ENCODE assay signal across 9 mouse cellular contexts in the genomic region with DNA sequence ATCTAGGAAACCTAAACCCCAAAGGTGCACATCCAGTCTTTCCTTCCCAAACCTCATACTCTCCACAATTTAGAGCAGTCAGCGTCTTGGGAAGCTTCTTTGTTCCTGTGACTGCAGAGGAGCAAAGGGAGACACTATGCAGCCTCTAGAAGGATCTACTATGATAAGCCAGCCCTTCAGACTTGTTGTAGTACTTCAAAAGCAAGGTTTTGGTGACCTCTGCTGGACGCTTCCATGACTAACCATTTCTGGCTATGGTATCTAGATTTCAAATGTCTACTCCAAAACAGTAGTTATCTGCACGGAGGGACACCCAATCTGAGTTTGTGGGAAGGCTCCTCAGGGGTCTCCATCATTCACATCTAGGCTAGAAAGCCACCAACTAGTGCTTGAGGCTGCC. TPM values are rescaled to one million over a fixed set of nuclear protein-coding genes. Genes with fewer than 3 reads are reported as not detected.
DNase-seq lines count a peak whose midpoint lies in the region; ATAC-seq and TF ChIP-seq lines count a peak whose summit lies in the region.
"Had no signal": no experiment of that assay in that cellular context is flagged by ENCODE, and none has a peak within 500 bp of the region (broad histone marks: within the 10 kb centered on the region; RNA-seq: fewer than 3 reads in every experiment).

No protein-coding gene starts in this region.

- no peak overlapping the region for H3K4me3 ChIP-seq in forebrain, postnatal 0 days (ENCODE audit: low read depth, low read length)
- no peak overlapping the region for H3K4me3 ChIP-seq in kidney, embryonic 14.5 days (ENCODE audit: low read length)
- H3K4me3 ChIP-seq in liver, embryonic 11.5 days (ENCODE audit: low read depth, low read length) = no peak overlapping the region
- H3K4me3 ChIP-seq: erythroblast, embryonic 14.5 days; megakaryocyte, embryonic 14.5 days had no signal

- H3K9me3 ChIP-seq in forebrain, postnatal 0 days (ENCODE audit: low read length) = no peaks in the 10 kb centered on the region
- peaks cover 13% of the 10 kb centered on the region; the same call in 1 of the 2 replicates for H3K9me3 ChIP-seq in kidney, embryonic 14.5 days (ENCODE audit: control insufficient read depth, low read length)
- no peaks in the 10 kb centered on the region for H3K9me3 ChIP-seq in liver, embryonic 11.5 days (ENCODE audit: control insufficient read depth, low read length)

- no peak overlapping the region for H3K4me2 ChIP-seq in forebrain, postnatal 0 days (ENCODE audit: low read depth)
- H3K4me2 ChIP-seq in kidney, embryonic 14.5 days (replicated peaks; ENCODE audit: low read depth, low read length) = no peak overlapping the region
- no peak overlapping the region for H3K4me2 ChIP-seq in liver, embryonic 11.5 days

- H3K4me1 ChIP-seq in forebrain, postnatal 0 days (ENCODE audit: insufficient read depth) = no peaks in the 10 kb centered on the region
- 0 out of 2 replicates have a peak, but pooled peaks cover 4% of the 10 kb centered on the region for H3K4me1 ChIP-seq in kidney, embryonic 14.5 days (ENCODE audit: control insufficient read depth, insufficient read depth, low read length)
- H3K4me1 ChIP-seq in liver, embryonic 11.5 days (replicated peaks; ENCODE audit: control insufficient read depth, insufficient read depth, low read length) = no peaks in the 10 kb centered on the region

- H3K27ac ChIP-seq in forebrain, postnatal 0 days (ENCODE audit: low read depth, low read length) = no peak overlapping the region
- H3K27ac ChIP-seq in kidney, embryonic 14.5 days (ENCODE audit: low read depth, low read length) = no peak overlapping the region
- H3K27ac ChIP-seq in liver, embryonic 11.5 days (ENCODE audit: low read depth, low read length) = no peak overlapping the region

- peak; percentile 78 for TF ChIP-seq CTCF in forebrain, postnatal 0 days (IDR thresholded peaks at IDR 0.05; ENCODE audit: low read depth)

- no peaks in the 10 kb centered on the region for H3K36me3 ChIP-seq in forebrain, postnatal 0 days (ENCODE audit: insufficient read depth)
- H3K36me3 ChIP-seq in kidney, embryonic 14.5 days (ENCODE audit: control insufficient read depth, insufficient read depth, low read length) = no peaks in the 10 kb centered on the region
- H3K36me3 ChIP-seq in liver, embryonic 11.5 days (ENCODE audit: control insufficient read depth, insufficient read depth, low read length) = no peaks in the 10 kb centered on the region

- WGBS in forebrain, postnatal 0 days = 15% methylated on average over 3 of the region's 3 CpGs
- 9% methylated on average over 3 of the region's 3 CpGs for WGBS in kidney, embryonic 14.5 days
- WGBS in liver, embryonic 11.5 days = 4% methylated on average over 3 of the region's 3 CpGs

- no peaks in the 10 kb centered on the region for H3K27me3 ChIP-seq in forebrain, postnatal 0 days (ENCODE audit: insufficient read depth, low read length)
- no peaks in the 10 kb centered on the region for H3K27me3 ChIP-seq in kidney, embryonic 14.5 days (ENCODE audit: control insufficient read depth, insufficient read depth, low read length)
- H3K27me3 ChIP-seq in liver, embryonic 11.5 days (replicated peaks; ENCODE audit: control insufficient read depth, insufficient read depth, low read length) = no peaks in the 10 kb centered on the region

- peak; percentile 43 for DNase-seq in right cerebral cortex, adult 18-20 months
- no peak for DNase-seq in right cerebral cortex, postnatal 25 days
- DNase-seq in brain, adult 2 months (ENCODE audit: low read depth, low spot score) = peak; percentile 88
- peak; percentile 84 for DNase-seq in forebrain, postnatal 0 days
- no peak for DNase-seq in liver, embryonic 11.5 days (ENCODE audit: low spot score)
- DNase-seq in right cerebral cortex, postnatal 4 days = peak; percentile 71

- peak; percentile 80 for ATAC-seq in forebrain, postnatal 0 days
- ATAC-seq in kidney, embryonic 14.5 days (ENCODE audit: low FRiP score, low TSS enrichment) = 0 out of 2 replicates have a peak, but pooled peaks have one; percentile 50
- peak; percentile 56; the same call in 1 of the 2 replicates for ATAC-seq in liver, embryonic 11.5 days (replicated peaks; ENCODE audit: low FRiP score)

- no peak overlapping the region for H3K9ac ChIP-seq in forebrain, postnatal 0 days
- no peak overlapping the region for H3K9ac ChIP-seq in kidney, embryonic 14.5 days (ENCODE audit: low read depth, low read length)
- H3K9ac ChIP-seq in liver, embryonic 11.5 days (ENCODE audit: low read depth, low read length) = no peak overlapping the region

RNA-seq across cellular contexts. Expression of a gene that starts 5.9 kb away (rescaled TPM):
- 0.08 TPM in 1 of 2 replicates, not detected in the other for total RNA-seq in forebrain, postnatal 0 days (2014; rRNA removed)
- polyA plus RNA-seq in forebrain, postnatal 0 days (2015; fragmentation: Nextera tagmentation; extraction: Ambion mirVana) = 0.06 TPM in 1 of 2 replicates, not detected in the other
- not detected in 2 replicates for polyA plus RNA-seq in kidney, embryonic 14.5 days (2014; fragmentation: Nextera tagmentation; extraction: Ambion mirVana)
- not detected in 2 replicates for polyA plus RNA-seq in liver, embryonic 11.5 days (2014; fragmentation: Nextera tagmentation; extraction: Ambion mirVana)

RNA-seq across cellular contexts. Expression of a gene that starts 9.0 kb away (rescaled TPM):
- 152 and 288 TPM in 2 replicates for total RNA-seq in forebrain, postnatal 0 days (2014; rRNA removed)
- polyA plus RNA-seq in forebrain, postnatal 0 days (2015; fragmentation: Nextera tagmentation; extraction: Ambion mirVana) = 149 and 152 TPM in 2 replicates
- polyA plus RNA-seq in kidney, embryonic 14.5 days (2014; fragmentation: Nextera tagmentation; extraction: Ambion mirVana) = 627 and 715 TPM in 2 replicates
- 390 and 480 TPM in 2 replicates for polyA plus RNA-seq in liver, embryonic 11.5 days (2014; fragmentation: Nextera tagmentation; extraction: Ambion mirVana)

Comparison
In these comparisons a context has a peak if more than half of its experiments do, and no peak if none do; other contexts are left out.
1. DNase-seq: peak in right cerebral cortex, adult 18-20 months (single experiment), brain, adult 2 months (single experiment), forebrain, postnatal 0 days (single experiment) and right cerebral cortex, postnatal 4 days (single experiment); none in right cerebral cortex, postnatal 25 days (single experiment) and liver, embryonic 11.5 days (single experiment).
2. Peak in every context shown above with its lines, with median percentiles within 50 percentile points of each other: ATAC-seq.